Mouse (Mus musculus): Measurements from ENCODE around the gene Prg4.

Prg4 gene

GRCm38 (mm10) chr1:150466132-150466531, at the start of gene Prg4:
Gene Prg4, minus strand, starts transcription at chr1:150466165.
- in situ Hi-C loops (cut with MboI, MseI), result no loop called here

- in situ Hi-C loops (cut with MboI, MseI), result no loop called here
Measured at GRCm38 (mm10) chr1:150513041-150513440, 47.1 kb upstream of the Prg4 start.

GRCm38 (mm10) chr1:150505794-150506193, 39.8 kb upstream of the Prg4 start:
- in situ Hi-C loops (cut with MboI, MseI), result no loop called here

GRCm38 (mm10) chr1:150503321-150503720, 37.4 kb upstream of the Prg4 start:
- in situ Hi-C loops (cut with MboI, MseI), result no loop called here

GRCm38 (mm10) chr1:150498177-150498576, 32.2 kb upstream of the Prg4 start:
- in situ Hi-C loops (cut with MboI, MseI), result loop anchor here (25.0 kb wide), 1 partner anchor 1361 kb away; no protein-coding TSS in a partner anchor

GRCm38 (mm10) chr1:150497690-150498089, 31.7 kb upstream of the Prg4 start:
- in situ Hi-C loops (cut with MboI, MseI), result loop anchor here (25.0 kb wide), 1 partner anchor 1360 kb away; no protein-coding TSS in a partner anchor

GRCm38 (mm10) chr1:150496626-150497302, 30.8 kb upstream of the Prg4 start:
- in situ Hi-C loops (cut with MboI, MseI), result loop anchor here (25.0 kb wide), 1 partner anchor 1359 kb away; no protein-coding TSS in a partner anchor

GRCm38 (mm10) chr1:150489148-150489547, 23.2 kb upstream of the Prg4 start:
- in situ Hi-C loops (cut with MboI, MseI), result loop anchor here (10.0 to 25.0 kb wide), 2 partner anchors 416 to 1352 kb away; no protein-coding TSS in a partner anchor

- in situ Hi-C loops (cut with MboI, MseI), result loop anchor here (10.0 to 25.0 kb wide), 2 partner anchors 424 to 1343 kb away; no protein-coding TSS in a partner anchor
Measured at GRCm38 (mm10) chr1:150480674-150481073, 14.7 kb upstream of the Prg4 start.

- in situ Hi-C loops (cut with MboI, MseI), result no loop called here
Measured at GRCm38 (mm10) chr1:150472525-150472924, 6.6 kb upstream of the Prg4 start.

- in situ Hi-C loops (cut with MboI, MseI), result no loop called here
Measured at GRCm38 (mm10) chr1:150469992-150470391, 4.0 kb upstream of the Prg4 start.

- in situ Hi-C loops (cut with MboI, MseI), result no loop called here
Measured at GRCm38 (mm10) chr1:150465364-150465763, 601 bp downstream of the Prg4 start.

- in situ Hi-C loops (cut with MboI, MseI), result no loop called here
Measured at GRCm38 (mm10) chr1:150463691-150464090, 2.3 kb downstream of the Prg4 start.

- in situ Hi-C loops (cut with MboI, MseI), result no loop called here
Measured at GRCm38 (mm10) chr1:150463068-150463467, 2.9 kb downstream of the Prg4 start.

- in situ Hi-C loops (cut with MboI, MseI), result no loop called here
Measured at GRCm38 (mm10) chr1:150460595-150460994, 5.4 kb downstream of the Prg4 start.

- in situ Hi-C loops (cut with MboI, MseI), result no loop called here
Measured at GRCm38 (mm10) chr1:150459599-150459998, 6.4 kb downstream of the Prg4 start.

GRCm38 (mm10) chr1:150458977-150459376, 7.0 kb downstream of the Prg4 start:
- in situ Hi-C loops (cut with MboI, MseI), result no loop called here

- in situ Hi-C loops (cut with MboI, MseI), result no loop called here
Measured at GRCm38 (mm10) chr1:150441731-150442130, 24.2 kb downstream of the Prg4 start.

- in situ Hi-C loops (cut with MboI, MseI), result no loop called here
Measured at GRCm38 (mm10) chr1:150438641-150439040, 27.3 kb downstream of the Prg4 start.

- in situ Hi-C loops (cut with MboI, MseI), result no loop called here
Measured at GRCm38 (mm10) chr1:150426216-150426615, 39.7 kb downstream of the Prg4 start.

- in situ Hi-C loops (cut with MboI, MseI), result no loop called here
Measured at GRCm38 (mm10) chr1:150425665-150426064, 40.3 kb downstream of the Prg4 start.

GRCm38 (mm10) chr1:150418426-150418825, 47.5 kb downstream of the Prg4 start:
- in situ Hi-C loops (cut with MboI, MseI), result loop anchor here (10.0 kb wide), 1 partner anchor 936 kb away; no protein-coding TSS in a partner anchor

GRCm38 (mm10) chr1:150416006-150416405, 50.0 kb downstream of the Prg4 start:
- in situ Hi-C loops (cut with MboI, MseI), result loop anchor here (10.0 kb wide), 1 partner anchor 939 kb away; no protein-coding TSS in a partner anchor

All from T-helper 2 cell (primary cell).